Mouse (Mus musculus) midbrain, embryonic 15.5 days (tissue): ENCODE measurements around the gene Coq7. TPM values are rescaled to one million over a fixed set of nuclear protein-coding genes. Genes with fewer than 3 reads are reported as not detected.

Source experiments
- ATAC-seq: fragments of 200-750 bp; cut with Nextera tagmentation; replicated peaks from 2 replicates; pipeline ENCODE4 v1.8.0; 2017; ENCODE audit warnings: moderate TSS enrichment
- H3K27ac ChIP-seq: fragments of 300-500 bp; sonication (generic); 2 replicates; pipeline ENCODE4 v1.5.1; 2015; ENCODE audit warnings: mild to moderate bottlenecking, inconsistent platforms
- H3K27me3 ChIP-seq: fragments of 300-500 bp; sonication (generic); replicated peaks from 2 replicates; pipeline ENCODE4 v1.6.1; 2015; ENCODE audit warnings: inconsistent platforms
- H3K36me3 ChIP-seq: fragments of 300-500 bp; sonication (generic); replicated peaks from 2 replicates; pipeline ENCODE4 v1.6.1; 2015; ENCODE audit warnings: inconsistent platforms
- H3K4me1 ChIP-seq: fragments of 300-500 bp; sonication (generic); 2 replicates; pipeline ENCODE4 v1.6.1; 2015; ENCODE audit warnings: inconsistent platforms
- H3K4me2 ChIP-seq: fragments of 300-500 bp; sonication (generic); 2 replicates; pipeline ENCODE4 v1.6.1; 2015; ENCODE audit warnings: inconsistent platforms, mild to moderate bottlenecking, moderate library complexity
- H3K4me3 ChIP-seq: fragments of 300-500 bp; sonication (generic); 2 replicates; pipeline ENCODE4 v1.5.1; 2015; ENCODE audit warnings: mild to moderate bottlenecking, inconsistent platforms
- H3K9ac ChIP-seq: fragments of 300-500 bp; sonication (generic); 2 replicates; pipeline ENCODE4 v1.6.1; 2015; ENCODE audit warnings: mild to moderate bottlenecking, inconsistent platforms
- H3K9me3 ChIP-seq: fragments of 300-500 bp; sonication (generic); 2 replicates; pipeline ENCODE4 v1.6.1; 2016; ENCODE audit warnings: inconsistent platforms
- WGBS: fragments of 180-500 bp; shearing (Covaris S2); methylation state at CpG from one replicate; pipeline ENCODE4 v1.1.7; 2015; ENCODE audit warnings: mixed read lengths; 5-methylcytosine and 5-hydroxymethylcytosine counted together
- polyA plus RNA-seq: library from polyadenylated mRNA; unstranded; fragments of >200 nt; fragmentation: Nextera tagmentation; extraction: Ambion mirVana; gene quantifications from 2 replicates; pipeline ENCODE4 v1.2.1, GENCODE M21; 2015

Gene Coq7
- polyA plus RNA-seq, 1 experiment from 2014 or later: 88.2 TPM

DNA sequence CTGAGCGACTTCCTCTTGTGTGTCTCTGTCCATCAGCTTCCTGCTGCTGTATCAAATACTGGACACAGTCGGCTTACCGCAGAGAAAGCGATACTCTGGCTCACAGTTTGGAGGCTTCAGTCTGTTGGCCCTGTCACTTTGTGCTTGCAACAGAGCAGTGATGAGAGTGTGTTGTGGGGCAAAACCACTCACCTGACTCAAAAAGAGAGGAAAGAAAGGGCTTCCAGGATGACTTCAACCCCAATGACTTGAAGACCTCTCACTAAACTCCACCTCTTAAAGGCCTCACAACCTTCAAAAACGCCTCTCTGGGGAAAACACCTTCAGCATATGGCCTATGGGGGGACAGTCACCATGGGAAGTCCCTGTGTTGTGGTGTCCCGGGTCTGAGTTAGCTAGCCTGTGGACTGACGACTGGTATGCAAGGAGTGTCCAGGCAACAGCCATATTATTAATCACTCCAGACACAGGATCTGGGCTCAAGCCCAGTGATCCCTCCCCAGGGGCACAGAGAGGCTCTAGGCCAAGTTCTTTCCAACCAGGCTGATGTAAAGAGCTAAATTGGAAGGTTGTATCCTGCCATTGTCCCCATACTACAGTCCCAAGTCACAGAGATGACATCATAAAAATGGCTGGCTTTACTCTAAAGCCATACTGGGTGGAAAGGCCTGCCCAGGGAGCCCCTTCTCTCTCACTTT is 58.0 kb downstream of the Coq7 start:
- no peak overlapping the region for H3K4me3 ChIP-seq
- H3K27me3 ChIP-seq: no peaks in the 10 kb centered on the region
- no peaks in the 10 kb centered on the region for H3K9me3 ChIP-seq
- no peak overlapping the region for H3K9ac ChIP-seq
- ATAC-seq: no peak
- WGBS: 89% methylated on average over 7 of the region's 7 CpGs
- H3K27ac ChIP-seq: no peak overlapping the region
- H3K4me1 ChIP-seq: no peaks in the 10 kb centered on the region
- no peaks in the 10 kb centered on the region for H3K36me3 ChIP-seq
- no peak overlapping the region for H3K4me2 ChIP-seq

DNA sequence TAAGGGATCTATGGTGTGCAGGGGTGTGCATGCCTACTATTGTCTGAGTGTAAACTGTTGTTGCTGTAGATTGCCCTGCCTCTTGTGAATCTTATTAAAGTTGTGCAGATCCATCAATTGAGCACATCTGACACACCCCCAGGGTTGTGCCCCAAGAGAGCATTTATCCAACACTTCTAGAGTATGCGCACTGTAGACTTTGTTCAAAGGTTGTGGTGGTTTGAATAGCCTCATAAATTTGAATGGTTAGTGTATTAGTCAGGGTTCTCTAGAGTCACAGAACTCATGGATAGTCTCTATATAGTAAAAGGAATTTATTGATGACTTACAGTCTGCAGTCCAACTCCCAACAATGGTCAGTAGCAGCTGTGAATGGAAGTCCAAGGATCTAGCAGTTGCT is 60.3 kb downstream of the Coq7 start:
- 72% methylated on average over 1 of the region's 1 CpGs for WGBS
- Histone ChIP-seq H3K4me1 (no peaks in the 10 kb centered on the region), H3K9me3 (no peaks in the 10 kb centered on the region), H3K4me3 (no peak overlapping the region), H3K9ac (no peak overlapping the region), H3K27me3 (no peaks in the 10 kb centered on the region), H3K27ac (no peak overlapping the region), H3K36me3 (no peaks in the 10 kb centered on the region), H3K4me2 (no peak overlapping the region)
- no peak for ATAC-seq

DNA sequence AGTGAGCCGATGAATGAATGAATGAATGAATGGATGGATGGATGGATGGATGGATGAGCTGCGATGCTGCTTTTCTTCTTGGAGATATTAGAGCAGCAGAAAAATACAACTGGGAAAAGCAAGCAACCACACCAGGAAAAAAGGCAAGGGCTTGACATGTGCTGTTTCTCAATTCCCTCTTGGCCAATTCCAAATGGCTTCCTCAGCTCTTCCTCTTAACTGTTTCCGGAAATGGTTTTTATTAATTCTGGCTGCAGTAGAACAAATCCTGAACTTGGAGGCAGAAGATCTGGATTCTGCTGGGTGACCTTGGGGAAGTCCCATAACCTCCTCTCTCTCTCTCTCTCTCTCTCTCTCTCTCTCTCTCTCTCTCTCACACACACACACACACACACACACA is 65.1 kb downstream of the Coq7 start:
- H3K27me3 ChIP-seq: no peaks in the 10 kb centered on the region
- no peaks in the 10 kb centered on the region for H3K9me3 ChIP-seq
- ATAC-seq: no peak
- no peak overlapping the region for H3K27ac ChIP-seq
- H3K9ac ChIP-seq: no peak overlapping the region
- no peak overlapping the region for H3K4me3 ChIP-seq
- H3K4me1 ChIP-seq: no peaks in the 10 kb centered on the region
- H3K36me3 ChIP-seq: no peaks in the 10 kb centered on the region
- no peak overlapping the region for H3K4me2 ChIP-seq
- 94% methylated on average over 3 of the region's 3 CpGs for WGBS

DNA sequence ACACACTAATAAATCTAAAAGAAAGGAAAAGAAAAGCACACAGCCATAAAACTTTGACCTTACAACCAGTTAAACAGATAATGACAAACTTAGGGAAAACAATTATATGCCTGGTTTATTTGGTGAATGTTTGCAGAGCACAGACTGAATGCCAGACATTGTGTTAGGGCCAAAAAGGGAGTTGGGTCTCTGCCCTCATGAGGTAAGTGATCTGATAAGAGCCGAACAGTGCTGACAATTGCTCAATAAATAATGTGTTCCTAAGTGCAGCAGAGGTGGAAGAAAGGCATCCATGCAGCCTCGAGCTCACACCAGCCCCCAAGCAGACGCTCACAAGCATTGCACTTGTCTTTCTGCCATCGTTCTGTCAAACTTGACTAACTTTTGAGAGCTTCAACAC is 68.7 kb downstream of the Coq7 start:
- H3K36me3 ChIP-seq: no peaks in the 10 kb centered on the region
- no peak overlapping the region for H3K4me3 ChIP-seq
- no peaks in the 10 kb centered on the region for H3K27me3 ChIP-seq
- no peak overlapping the region for H3K4me2 ChIP-seq
- H3K27ac ChIP-seq: no peak overlapping the region
- ATAC-seq: no peak
- peaks cover 5% of the 10 kb centered on the region; the same call in 1 of the 2 replicates for H3K4me1 ChIP-seq
- WGBS: 73% methylated on average over 4 of the region's 4 CpGs
- no peak overlapping the region for H3K9ac ChIP-seq
- H3K9me3 ChIP-seq: no peaks in the 10 kb centered on the region

DNA sequence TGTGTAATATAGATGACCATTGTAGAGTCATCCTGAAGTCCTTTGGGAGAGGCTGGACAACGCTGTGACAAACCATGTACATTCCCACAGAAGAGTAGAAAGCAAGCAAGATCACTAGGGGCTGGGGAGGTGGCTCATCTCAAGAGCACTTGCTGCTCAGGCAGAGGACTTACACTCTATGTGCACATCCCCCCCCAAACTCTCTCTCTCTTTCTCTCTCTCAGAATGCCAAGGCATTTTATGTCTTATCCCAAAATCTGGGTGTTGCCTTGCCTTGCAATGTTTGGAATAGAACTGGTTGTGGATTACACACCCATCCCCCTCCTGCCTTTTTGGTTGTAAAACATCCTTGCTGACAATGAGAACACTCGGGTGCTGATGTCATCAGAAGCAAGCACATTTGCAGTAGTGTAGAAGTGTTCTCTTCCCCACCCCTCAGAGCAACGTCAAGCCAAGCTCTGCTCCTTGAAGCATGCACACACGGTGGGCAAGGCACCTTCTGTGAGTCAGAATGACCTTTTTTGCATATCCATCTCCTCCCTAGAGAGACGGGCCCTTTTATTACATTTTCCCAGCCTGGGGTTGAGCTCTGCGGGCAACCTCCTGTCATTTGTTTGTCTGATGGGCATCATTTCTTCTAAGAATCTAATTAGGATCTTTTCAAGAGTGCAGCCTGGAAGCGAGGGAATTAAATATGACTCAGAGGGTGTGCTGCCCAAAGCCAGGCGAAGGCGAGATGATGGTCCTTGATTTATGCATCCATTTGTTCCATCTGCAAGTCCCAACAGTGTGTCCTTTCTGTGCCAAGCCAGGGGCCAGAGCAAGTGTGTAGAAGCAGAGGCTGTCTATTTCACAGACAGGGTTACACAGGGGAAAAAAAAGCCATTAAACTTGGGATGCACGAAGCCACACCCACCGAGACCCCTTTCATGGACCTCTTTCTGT is 70.1 kb downstream of the Coq7 start:
- no peak overlapping the region for H3K9ac ChIP-seq
- H3K4me1 ChIP-seq: peaks cover 5% of the 10 kb centered on the region; the same call in 1 of the 2 replicates
- ATAC-seq: no peak
- no peak overlapping the region for H3K27ac ChIP-seq
- no peak overlapping the region for H3K4me3 ChIP-seq
- no peaks in the 10 kb centered on the region for H3K36me3 ChIP-seq
- 36% methylated on average over 11 of the region's 11 CpGs for WGBS
- no peak overlapping the region for H3K4me2 ChIP-seq
- H3K9me3 ChIP-seq: no peaks in the 10 kb centered on the region
- H3K27me3 ChIP-seq: no peaks in the 10 kb centered on the region

DNA sequence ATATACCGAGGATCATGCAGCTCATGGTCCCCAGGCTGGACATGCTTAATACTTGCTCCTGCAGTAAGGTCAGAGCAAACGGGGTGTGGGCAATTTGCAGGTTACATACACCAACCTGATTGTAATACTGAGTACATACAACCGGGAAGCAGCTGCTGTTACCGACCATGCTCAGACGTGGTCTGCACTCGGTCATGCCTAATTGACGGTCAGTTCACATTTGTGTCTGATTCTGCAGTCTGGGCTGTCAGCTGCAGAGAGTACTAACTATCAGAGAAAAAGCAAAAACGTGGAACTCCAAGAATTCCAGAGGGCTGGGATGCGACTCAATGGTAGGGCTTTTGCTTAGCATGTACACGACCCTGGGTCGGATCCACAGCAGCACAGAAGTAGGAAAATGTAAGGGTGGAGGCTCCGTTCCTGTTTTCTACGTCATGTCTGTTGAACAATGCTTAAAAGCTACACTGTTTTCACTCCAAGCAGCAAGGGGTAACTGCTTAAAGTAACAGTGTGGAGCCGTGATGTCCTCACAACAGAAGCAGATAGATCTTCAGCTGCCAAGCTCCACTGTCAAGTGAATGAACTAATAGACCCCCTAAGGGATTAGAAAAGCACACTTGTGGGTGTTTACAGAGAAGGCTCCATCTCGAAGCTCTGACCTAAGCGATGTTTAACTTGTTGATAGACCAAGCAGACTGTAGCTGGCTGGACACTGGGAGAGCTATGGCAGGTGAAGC is 71.6 kb downstream of the Coq7 start:
- no peaks in the 10 kb centered on the region for H3K27me3 ChIP-seq
- 50% methylated on average over 16 of the region's 16 CpGs for WGBS
- H3K9me3 ChIP-seq: no peaks in the 10 kb centered on the region
- no peak overlapping the region for H3K9ac ChIP-seq
- H3K4me3 ChIP-seq: no peak overlapping the region
- no peak for ATAC-seq
- H3K27ac ChIP-seq: no peak overlapping the region
- no peak overlapping the region for H3K4me2 ChIP-seq
- H3K4me1 ChIP-seq: peaks cover 5% of the 10 kb centered on the region; the same call in 1 of the 2 replicates
- H3K36me3 ChIP-seq: no peaks in the 10 kb centered on the region

Other genes starting within 250 kb of the Coq7 start
- 19.7 and 20.2 TPM in 2 replicates for gene Syt17, start 85.1 kb downstream of the Coq7 start, polyA plus RNA-seq
- gene Itpripl2, start 41.4 kb downstream of the Coq7 start, polyA plus RNA-seq: 0.79 and 1.0 TPM in 2 replicates
- gene Tmc7, start 51.4 kb upstream of the Coq7 start, polyA plus RNA-seq: 6.3 and 7.2 TPM in 2 replicates
- gene Tmc5, start 63.9 kb upstream of the Coq7 start, polyA plus RNA-seq: 0.15 and 0.19 TPM in 2 replicates
- 186 and 194 TPM in 2 replicates for gene Gde1, start 172.4 kb upstream of the Coq7 start, polyA plus RNA-seq
- 29.2 and 30.1 TPM in 2 replicates for gene Ccp110, start 179.2 kb upstream of the Coq7 start, polyA plus RNA-seq
- 102 and 105 TPM in 2 replicates for gene Vps35l, start 206.9 kb upstream of the Coq7 start, polyA plus RNA-seq